Mouse (Mus musculus) T-helper 17 cell (primary cell): Measurements from ENCODE around the gene Gtf2h5.

Experiments used
- in situ Hi-C, 2 experiments: fragments of 300-600 bp; cut with MboI, MseI; formaldehyde crosslinking; loops; 1 replicate in 1 of 2; 2 replicates in 1 of 2; pipeline ENCODE4 v1.15.1; 2025; ENCODE audit warnings: high pct_unique_total_duplicates in 2 of 2

Gene Gtf2h5

GRCm38 (mm10) chr17:6110956-6111355, 31.4 kb downstream of the Gtf2h5 start:
- in situ Hi-C loops: no loop called here

GRCm38 (mm10) chr17:6113653-6114052, 34.1 kb downstream of the Gtf2h5 start:
- in situ Hi-C loops: no loop called here

GRCm38 (mm10) chr17:6115085-6115484, 35.5 kb downstream of the Gtf2h5 start:
- in situ Hi-C loops: no loop called here

GRCm38 (mm10) chr17:6117148-6117725, 37.7 kb downstream of the Gtf2h5 start:
- in situ Hi-C loops: no loop called here

GRCm38 (mm10) chr17:6117917-6118316, 38.3 kb downstream of the Gtf2h5 start:
- in situ Hi-C loops: no loop called here

GRCm38 (mm10) chr17:6118861-6119260, 39.3 kb downstream of the Gtf2h5 start:
- in situ Hi-C loops: no loop called here

- in situ Hi-C loops: no loop called here
Measured at GRCm38 (mm10) chr17:6123776-6124175, 44.2 kb downstream of the Gtf2h5 start.

- in situ Hi-C loops: no loop called here
Measured at GRCm38 (mm10) chr17:6125441-6125840, 45.9 kb downstream of the Gtf2h5 start.

GRCm38 (mm10) chr17:6128039-6128438, 48.5 kb downstream of the Gtf2h5 start:
- in situ Hi-C loops: no loop called here

- in situ Hi-C loops: no loop called here
Measured at GRCm38 (mm10) chr17:6129361-6129760, 49.8 kb downstream of the Gtf2h5 start.

- in situ Hi-C loops: no loop called here
Measured at GRCm38 (mm10) chr17:6131083-6131482, 51.5 kb downstream of the Gtf2h5 start.
